Mouse (Mus musculus): ENCODE data around the gene Lmf2. TPM values are rescaled to one million over a fixed set of nuclear protein-coding genes. Genes with fewer than 3 reads are reported as not detected.

Gene Lmf2
- 10 to 100 TPM; 24.1 to 29.3 TPM for total RNA-seq (2021)
- long read RNA-seq, transcript Lmf2-201 (14 exons, 2,906 nt), result major isoform, 13 of 27 reads
- long read RNA-seq, partial matches to known transcripts, result 2 of 27 reads
- long read RNA-seq, other reads (novel, unspliced or antisense), result 11 of 27 reads

GRCm38 (mm10) chr15:89355241-89356187 lies at the start of gene Lmf2, which contains the start of gene Ncaph2:
TSS of gene Lmf2 (minus strand) at chr15:89355659.
TSS of gene Ncaph2 (plus strand) at chr15:89355719.
- peak; percentile 94 to 95 for DNase-seq (ENCODE audit: low spot score in 2 of 2)

- DNase-seq (ENCODE audit: low spot score in 2 of 2), result no peak
These were observed 49.6 kb upstream of the Lmf2 start for GRCm38 (mm10) chr15:89404831-89405623.

- DNase-seq (ENCODE audit: low spot score in 2 of 2), result no peak
These were observed 47.0 kb upstream of the Lmf2 start for GRCm38 (mm10) chr15:89402471-89402870.

DNA sequence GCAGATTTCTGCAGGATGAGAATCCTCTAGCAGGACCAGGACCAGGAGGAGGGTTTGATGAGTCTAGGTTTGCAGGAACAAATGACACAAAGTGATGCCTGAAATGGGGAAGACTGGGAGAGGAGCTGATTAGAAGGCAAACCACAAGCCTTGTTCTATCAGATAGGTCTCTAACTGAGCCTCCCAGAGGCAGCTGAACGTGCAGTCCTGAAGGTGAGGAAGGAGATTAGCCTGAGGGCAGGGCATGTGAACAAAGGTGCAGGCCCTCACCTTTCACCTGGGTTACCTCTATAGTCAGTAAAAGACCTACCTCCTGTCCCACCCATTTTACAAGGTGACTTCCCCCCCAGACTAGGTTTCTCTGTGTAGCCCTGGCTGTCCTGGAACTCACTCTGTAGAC lies 44.3 kb upstream of the Lmf2 start:
- DNase-seq (ENCODE audit: low spot score in 2 of 2), result no peak

- no peak for DNase-seq (ENCODE audit: low spot score in 2 of 2)
These were observed 42.7 kb upstream of the Lmf2 start for GRCm38 (mm10) chr15:89398146-89398545.

DNA sequence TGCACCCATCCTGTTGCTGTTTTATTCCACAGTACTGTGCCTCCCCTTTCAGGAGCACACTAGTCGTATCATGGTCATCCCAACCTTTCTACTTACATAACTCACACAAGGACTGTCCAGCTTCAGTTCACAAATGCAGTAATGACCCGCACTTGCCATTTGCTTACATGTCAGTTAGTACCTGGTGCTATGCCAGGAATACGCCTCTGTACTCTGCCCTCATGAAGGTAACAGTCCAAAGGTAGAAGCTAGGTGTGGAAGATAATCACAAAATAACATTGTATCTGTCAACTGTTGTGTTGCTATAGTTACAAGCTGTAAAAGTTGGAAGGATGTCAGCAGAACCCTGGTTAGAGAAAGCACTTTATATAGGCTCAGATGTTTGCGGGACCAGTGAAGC lies 41.4 kb upstream of the Lmf2 start:
- DNase-seq (ENCODE audit: low spot score in 2 of 2), result no peak

DNA sequence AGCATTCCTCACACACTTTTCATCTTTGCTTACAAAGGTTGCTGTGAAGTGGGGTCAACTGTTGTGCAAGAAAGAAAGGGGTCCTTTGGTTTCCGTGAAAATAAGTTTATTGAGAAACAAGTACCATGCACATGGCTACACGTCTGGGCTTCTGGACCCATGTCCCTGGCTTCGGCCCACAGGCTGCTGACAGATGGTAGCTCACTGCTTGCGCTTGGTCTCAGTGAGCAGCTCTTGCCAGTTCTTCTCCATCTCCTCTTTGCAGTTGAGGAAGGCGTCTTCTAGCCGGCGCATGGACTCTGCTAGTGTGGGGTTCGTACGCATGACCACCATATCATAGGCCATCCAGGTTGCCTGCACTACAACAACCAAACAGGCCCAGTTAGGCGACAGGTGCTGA lies 34.6 kb upstream of the Lmf2 start:
- DNase-seq (ENCODE audit: low spot score in 2 of 2), result no peak

DNA sequence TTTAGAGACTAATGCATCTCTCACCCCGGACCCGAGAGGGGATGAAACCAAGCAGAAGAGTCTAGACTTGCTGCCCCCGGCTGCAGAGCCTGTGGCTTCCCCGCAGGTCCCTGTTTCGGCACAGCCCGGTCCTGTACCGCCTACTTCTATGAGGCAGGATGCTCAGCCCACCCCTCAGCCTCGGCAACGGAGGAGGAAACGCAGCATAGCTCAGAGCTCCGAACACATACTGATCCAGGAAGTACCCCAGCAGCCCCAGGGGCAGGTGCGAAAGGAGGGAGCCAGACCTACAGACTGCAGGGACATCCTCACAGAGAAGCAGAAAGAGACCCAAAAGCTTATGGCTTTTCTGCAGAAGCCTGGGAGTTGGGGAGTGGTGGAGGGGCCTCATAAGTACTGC lies 31.7 kb upstream of the Lmf2 start:
- DNase-seq (ENCODE audit: low spot score in 2 of 2), result no peak

DNA sequence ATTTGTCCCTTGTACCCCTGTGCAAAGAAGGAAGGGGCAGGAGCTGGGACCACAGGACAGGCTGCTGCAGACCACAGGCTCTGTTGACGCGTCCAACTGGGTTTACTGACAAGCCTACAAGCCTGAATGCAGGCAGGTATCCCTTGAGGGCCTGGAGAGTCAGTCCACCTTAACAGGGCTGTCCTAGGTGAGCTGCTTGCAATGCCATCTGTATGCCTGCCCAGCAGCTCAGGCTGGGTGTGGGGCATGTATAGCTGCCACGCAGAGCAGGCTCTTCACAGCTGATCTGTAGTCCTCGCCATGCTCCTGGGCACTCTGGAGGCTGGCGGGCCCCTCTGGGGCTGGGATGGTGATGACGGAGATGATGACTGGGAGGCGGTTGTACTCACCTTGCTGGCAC lies 29.2 kb upstream of the Lmf2 start, which contains the start of gene Klhdc7b:
Gene Klhdc7b (plus strand): TSS at position 301 of the 400 bp plus-strand sequence.
- no peak for DNase-seq (ENCODE audit: low spot score in 2 of 2)

GRCm38 (mm10) chr15:89379429-89379828 lies 24.0 kb upstream of the Lmf2 start:
- DNase-seq (ENCODE audit: low spot score in 2 of 2), result no peak

GRCm38 (mm10) chr15:89378831-89379401 lies 23.5 kb upstream of the Lmf2 start, which contains the start of gene Odf3b:
TSS of gene Odf3b (minus strand) at chr15:89379282.
- peak in 1 of 2 experiments; percentile 18 for DNase-seq (ENCODE audit: low spot score in 2 of 2)

- DNase-seq (ENCODE audit: low spot score in 2 of 2), result peak in 1 of 2 experiments; percentile 14
These were observed 22.7 kb upstream of the Lmf2 start for GRCm38 (mm10) chr15:89377938-89378828.

DNA sequence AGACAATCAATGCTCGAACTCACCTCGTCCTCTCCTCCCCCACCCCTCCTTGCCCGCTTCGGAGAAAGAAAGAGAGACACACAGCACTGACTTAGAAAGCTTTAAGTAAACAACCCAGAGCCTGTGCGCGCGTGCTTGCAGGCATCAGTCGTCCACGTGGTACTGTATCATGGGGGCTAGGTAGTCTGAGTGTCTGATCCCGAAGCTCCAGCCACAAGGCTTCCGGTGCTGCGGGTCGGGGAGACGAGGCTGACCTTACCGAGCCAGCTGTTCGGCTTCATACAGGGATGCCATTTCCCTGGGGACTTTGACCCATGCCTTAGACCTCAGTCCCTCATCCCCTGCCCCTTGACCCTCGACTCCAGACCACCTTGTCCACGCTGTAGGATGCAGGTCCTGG lies 21.9 kb upstream of the Lmf2 start:
- no peak for DNase-seq (ENCODE audit: low spot score in 2 of 2)

- DNase-seq (ENCODE audit: low spot score in 2 of 2), result no peak
These were observed 21.5 kb upstream of the Lmf2 start, which contains the start of gene Tymp for GRCm38 (mm10) chr15:89376957-89377356. TSS of gene Tymp (minus strand) at chr15:89377039.

GRCm38 (mm10) chr15:89376040-89376439 lies 20.6 kb upstream of the Lmf2 start:
- no peak for DNase-seq (ENCODE audit: low spot score in 2 of 2)

- no peak for DNase-seq (ENCODE audit: low spot score in 2 of 2)
These were observed 19.5 kb upstream of the Lmf2 start for GRCm38 (mm10) chr15:89374801-89375534.

DNA sequence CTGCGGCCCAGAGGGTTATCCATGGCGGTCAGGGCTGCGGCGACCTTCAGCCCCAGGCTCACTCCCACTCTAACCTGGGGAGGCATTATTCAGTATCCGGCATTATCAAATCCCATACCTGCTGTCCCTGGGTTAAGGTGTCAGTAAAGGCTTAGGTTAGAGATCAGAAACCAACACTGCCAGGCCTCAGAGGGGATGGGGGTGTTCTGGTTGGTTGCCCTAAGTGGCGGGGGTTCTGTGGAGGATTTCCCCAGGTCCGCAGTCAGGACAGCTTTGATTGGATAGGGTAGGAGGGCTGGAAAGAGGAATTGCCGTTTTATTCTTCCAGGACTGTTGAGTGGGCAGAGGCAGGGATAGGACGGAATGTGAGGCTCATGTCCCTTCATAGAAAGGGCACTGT lies 18.9 kb upstream of the Lmf2 start:
- DNase-seq (ENCODE audit: low spot score in 2 of 2), result no peak

- DNase-seq (ENCODE audit: low spot score in 2 of 2), result peak; percentile 97 to 98
These were observed 18.3 kb upstream of the Lmf2 start, which contains the start of gene Sco2 for GRCm38 (mm10) chr15:89373762-89374248. TSS of gene Sco2 (minus strand) at chr15:89373846.
